Mouse (Mus musculus) gastrocnemius, adult 2 months (tissue): ENCODE measurements around the gene Olfr1471. TPM values are rescaled to one million over a fixed set of nuclear protein-coding genes. Genes with fewer than 3 reads are reported as not detected.
"Not testable (repeated sequence)": the region's sequence is repeated elsewhere in the genome, so short reads cannot be mapped to it uniquely, and the experiment has no call there.

Source experiments
- DNase-seq: peaks from one replicate; pipeline ENCODE4 v3.0.0; 2022
- H3K27ac ChIP-seq: fragments of 200-600 bp; 2 replicates; pipeline ENCODE4 v1.8.1; 2022; ENCODE audit warnings: mild to moderate bottlenecking
- H3K4me3 ChIP-seq: fragments of 200-600 bp; 2 replicates; pipeline ENCODE4 v1.8.1; 2022; ENCODE audit warnings: mild to moderate bottlenecking, moderate library complexity
- CTCF ChIP-seq: fragments of 200-600 bp; IDR thresholded peaks from 2 replicates; pipeline ENCODE4 v1.8.1; 2022; ENCODE audit warnings: antibody characterized with exemption, mild to moderate bottlenecking, moderate library complexity
- intact Hi-C: fragments of 180-260 bp; cut with DNase I; formaldehyde crosslinking; loops from one replicate; pipeline ENCODE4 v1.15.1; 2025
- long read RNA-seq, 2 experiments: library from polyadenylated mRNA; stranded (forward); transcript quantifications; one replicate each; pipeline ENCODE4 v2.0.0; 2021
- total RNA-seq, 2 experiments: library from RNA; stranded (reverse); gene quantifications; 2 replicates each; pipeline ENCODE4 v1.2.3; 2021

Olfr1471 gene
- total RNA-seq: not detected
- long read RNA-seq, experiment 1: 0 reads
- long read RNA-seq, experiment 2: 0 reads

- H3K27ac ChIP-seq, intact Hi-C loops, H3K4me3 ChIP-seq, DNase-seq: not testable (repeated sequence)
Measured at GRCm38 (mm10) chr19:13443109-13443508, at the start of gene Olfr1471. TSS of gene Olfr1471 (plus strand) at chr19:13443409.

- H3K4me3 ChIP-seq: no peak within 1 kb of the TSS
- TF ChIP-seq CTCF: no peak
- intact Hi-C loops: no loop called here
- H3K27ac ChIP-seq: no peak within 1 kb of the TSS
- DNase-seq: no peak
Measured at GRCm38 (mm10) chr19:13407549-13407948, 35.7 kb upstream of the Olfr1471 start, which contains the start of gene Olfr1469. TSS of gene Olfr1469 (plus strand) at chr19:13407849.

GRCm38 (mm10) chr19:13455986-13456385, 12.8 kb downstream of the Olfr1471 start, which contains the start of gene Olfr1472:
TSS of gene Olfr1472 (minus strand) at chr19:13456086.
- Histone ChIP-seq H3K4me3 (no peak within 1 kb of the TSS), H3K27ac (no peak within 1 kb of the TSS)
- intact Hi-C loops: no loop called here
- no peak for TF ChIP-seq CTCF
- no peak for DNase-seq

GRCm38 (mm10) chr19:13469265-13469664, 26.1 kb downstream of the Olfr1471 start, which contains the start of gene Olfr1474:
TSS of gene Olfr1474 (plus strand) at chr19:13469565.
- intact Hi-C loops, H3K27ac ChIP-seq, H3K4me3 ChIP-seq, DNase-seq: not testable (repeated sequence)

- TF ChIP-seq CTCF: no peak
- intact Hi-C loops: no loop called here
Measured at GRCm38 (mm10) chr19:13480096-13480495, 36.9 kb downstream of the Olfr1471 start, which contains the start of gene Olfr1475. TSS of gene Olfr1475 (minus strand) at chr19:13480196.

GRCm38 (mm10) chr19:13500246-13500645, 57.0 kb downstream of the Olfr1471 start, which contains the start of gene Olfr1477:
TSS of gene Olfr1477 (plus strand) at chr19:13500546.
- intact Hi-C loops: no loop called here
- DNase-seq: no peak
- no peak within 1 kb of the TSS for H3K27ac ChIP-seq
- TF ChIP-seq CTCF: no peak
- H3K4me3 ChIP-seq: no peak within 1 kb of the TSS

More at GRCm38 (mm10) chr19:13480096-13480495, 36.9 kb downstream of the Olfr1471 start, which contains the start of gene Olfr1475:
- no peak for DNase-seq
- Histone ChIP-seq H3K4me3 (no peak within 1 kb of the TSS), H3K27ac (no peak within 1 kb of the TSS)

Other genes starting within 250 kb of the Olfr1471 start
- gene Olfr1463, start 212.1 kb upstream of the Olfr1471 start, total RNA-seq: not detected
- gene Olfr1465, start 127.9 kb upstream of the Olfr1471 start, total RNA-seq: not detected
- gene Olfr1466, start 104.5 kb upstream of the Olfr1471 start, total RNA-seq: not detected
- gene Olfr1467, start 81.2 kb upstream of the Olfr1471 start, total RNA-seq: not detected
- not detected for gene Olfr1469, start 35.6 kb upstream of the Olfr1471 start, total RNA-seq
- not detected for gene Olfr1472, start 12.7 kb downstream of the Olfr1471 start, total RNA-seq
- not detected for gene Olfr1474, start 26.2 kb downstream of the Olfr1471 start, total RNA-seq
- not detected for gene Olfr1475, start 36.8 kb downstream of the Olfr1471 start, total RNA-seq
- gene Olfr1477, start 57.1 kb downstream of the Olfr1471 start, total RNA-seq: not detected
- gene Olfr1480, start 84.5 kb downstream of the Olfr1471 start, total RNA-seq: not detected
- not detected for gene Olfr1484, start 140.1 kb downstream of the Olfr1471 start, total RNA-seq
- not detected for gene Olfr1487, start 174.0 kb downstream of the Olfr1471 start, total RNA-seq
- not detected for gene Olfr1489, start 188.2 kb downstream of the Olfr1471 start, total RNA-seq
- not detected for gene Olfr1490, start 207.7 kb downstream of the Olfr1471 start, total RNA-seq